Mouse (Mus musculus): ENCODE results near the gene Cep164. TPM values are rescaled to one million over a fixed set of nuclear protein-coding genes. Genes with fewer than 3 reads are reported as not detected.
"Not testable (repeated sequence)": the region's sequence is repeated elsewhere in the genome, so short reads cannot be mapped to it uniquely, and the experiment has no call there.

Cep164 gene
- polyA plus RNA-seq, 1 experiment from 2014 or later: 24.1 TPM

DNA sequence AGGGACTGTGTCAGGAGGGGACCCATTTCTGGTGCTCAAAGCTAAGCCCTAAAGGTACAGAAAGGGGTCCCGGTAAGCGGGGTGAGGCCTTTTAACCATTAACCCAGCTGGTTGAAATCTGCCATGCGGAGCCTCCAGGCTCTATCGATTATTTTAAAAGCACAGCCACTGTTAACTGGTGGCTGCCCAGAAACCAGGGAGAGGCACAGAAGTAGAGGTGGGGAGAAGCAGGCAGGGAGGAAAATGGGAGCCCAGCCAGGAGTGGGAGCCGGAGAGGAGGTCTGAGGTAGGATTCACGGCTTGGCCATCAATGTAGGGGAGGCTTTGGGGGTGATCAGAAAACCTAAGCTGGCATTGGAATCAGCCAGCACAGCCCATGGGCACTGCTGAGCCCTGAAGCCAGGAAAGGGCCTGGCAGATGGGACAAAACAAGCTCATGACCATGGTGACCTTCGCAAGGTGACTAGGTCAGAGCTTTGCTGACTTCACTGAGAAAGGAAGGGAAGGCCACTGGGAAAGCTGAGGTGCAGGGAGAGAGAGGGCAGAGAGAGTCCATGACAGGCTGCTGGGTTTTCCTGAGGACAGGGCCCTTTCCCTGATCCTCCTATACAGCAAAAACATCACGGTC lies 22.2 kb upstream of the Cep164 start:
- peaks cover 6% of the 10 kb centered on the region; the same call in 1 of the 2 replicates for H3K36me3 ChIP-seq (ENCODE audit: insufficient read depth, low read length)
- peaks cover 36% of the 10 kb centered on the region for H3K4me1 ChIP-seq (ENCODE audit: insufficient read depth, low read length)
- 55% methylated on average over 8 of the region's 8 CpGs for WGBS
- no peaks in the 10 kb centered on the region for H3K27me3 ChIP-seq (ENCODE audit: insufficient read depth, low read length)
- H3K27ac ChIP-seq (ENCODE audit: low read length): peak overlapping the region; percentile 88
- H3K9me3 ChIP-seq (ENCODE audit: low read length): no peaks in the 10 kb centered on the region
- peak overlapping the region; percentile 53 for H3K9ac ChIP-seq (replicated peaks; ENCODE audit: low read length)
- no peak overlapping the region for H3K4me2 ChIP-seq (replicated peaks; ENCODE audit: low read depth, low read length)
- ATAC-seq (ENCODE audit: low FRiP score, low TSS enrichment): peak; percentile 16; the same call in 1 of the 2 replicates
- no peak overlapping the region for H3K4me3 ChIP-seq (ENCODE audit: low read length)

DNA sequence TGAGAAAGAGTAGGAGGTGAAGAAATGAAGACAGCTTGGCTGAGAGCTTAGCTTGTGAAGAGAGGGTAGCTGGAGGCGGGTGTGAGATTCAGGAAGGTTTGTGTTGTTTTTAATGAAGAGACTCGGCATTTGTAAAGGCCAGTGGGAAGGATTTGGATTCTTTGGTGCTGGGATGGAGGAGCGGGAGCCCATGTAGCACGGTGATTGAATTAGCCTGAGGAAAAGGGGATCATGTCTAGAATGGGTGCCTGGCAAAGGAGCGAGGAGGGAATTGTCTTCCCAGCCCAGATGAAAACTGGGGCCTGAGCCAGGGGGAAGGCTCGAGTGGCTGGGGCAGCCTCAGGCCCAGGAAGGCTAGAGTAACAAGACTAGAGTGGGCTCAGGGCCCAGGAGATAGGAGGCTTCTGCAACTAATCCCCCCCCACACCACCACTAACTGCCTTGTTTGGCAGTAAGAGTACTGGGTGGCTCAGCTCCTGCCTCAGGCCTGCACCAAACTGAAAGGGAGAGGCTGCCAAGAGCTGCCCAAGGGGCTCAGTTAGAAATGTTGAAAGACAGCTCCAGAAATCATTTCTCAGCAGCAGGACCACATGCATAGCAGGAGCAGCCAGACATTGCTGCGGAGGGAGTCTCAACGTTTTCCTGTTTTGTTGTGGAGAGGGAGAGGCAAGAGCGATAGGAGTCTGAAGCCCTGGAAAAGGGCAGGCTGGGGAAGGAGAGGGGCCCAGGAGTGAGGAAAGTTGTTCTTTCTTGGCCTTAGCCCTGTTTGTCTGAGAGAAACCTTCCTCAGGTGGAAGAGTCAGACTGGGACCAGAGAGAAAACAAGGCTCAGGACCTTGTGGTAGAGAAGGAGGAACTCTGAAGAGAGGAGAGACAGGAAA lies 21.3 kb upstream of the Cep164 start:
- peaks cover 36% of the 10 kb centered on the region for H3K4me1 ChIP-seq (ENCODE audit: insufficient read depth, low read length)
- H3K27ac ChIP-seq (ENCODE audit: low read length): peak overlapping the region; percentile 88
- no peak overlapping the region for H3K4me3 ChIP-seq (ENCODE audit: low read length)
- no peak overlapping the region for H3K4me2 ChIP-seq (replicated peaks; ENCODE audit: low read depth, low read length)
- ATAC-seq (ENCODE audit: low FRiP score, low TSS enrichment): no peak
- peaks cover 2% of the 10 kb centered on the region; the same call in 1 of the 2 replicates for H3K36me3 ChIP-seq (ENCODE audit: insufficient read depth, low read length)
- WGBS: 55% methylated on average over 9 of the region's 9 CpGs
- no peaks in the 10 kb centered on the region for H3K27me3 ChIP-seq (ENCODE audit: insufficient read depth, low read length)
- no peak overlapping the region for H3K9ac ChIP-seq (replicated peaks; ENCODE audit: low read length)
- H3K9me3 ChIP-seq (ENCODE audit: low read length): no peaks in the 10 kb centered on the region

DNA sequence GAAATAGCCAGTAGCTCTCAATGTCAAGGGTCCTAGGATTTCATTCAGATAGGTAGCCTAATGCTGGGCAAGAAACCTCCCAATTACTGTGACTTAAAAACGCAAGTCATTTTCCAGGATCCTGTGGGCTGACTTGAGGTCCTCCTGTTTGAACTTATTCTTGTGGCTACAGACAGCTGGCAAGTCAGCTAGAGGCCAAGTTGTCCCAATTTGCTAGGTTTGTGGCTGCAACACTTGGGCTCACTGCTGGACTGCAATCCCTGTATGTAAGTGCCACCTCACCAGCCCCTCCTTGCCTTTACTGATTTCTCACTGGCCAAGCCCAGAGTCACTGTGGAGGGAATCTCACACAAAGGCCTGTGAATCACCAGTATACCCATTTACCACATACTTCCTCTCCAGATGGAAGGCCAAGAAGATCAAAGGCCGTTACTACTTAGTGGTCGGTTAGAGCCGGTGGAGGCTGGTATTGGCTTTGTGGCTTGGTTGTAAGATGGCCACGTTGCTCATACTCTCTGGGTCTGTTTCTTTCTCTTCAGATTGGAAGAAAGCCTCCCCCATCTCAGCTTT lies 18.5 kb upstream of the Cep164 start:
- WGBS: 63% methylated on average over 5 of the region's 5 CpGs
- Histone ChIP-seq H3K4me3 (ENCODE audit: low read length) (no peak overlapping the region), H3K36me3 (ENCODE audit: insufficient read depth, low read length) (no peaks in the 10 kb centered on the region), H3K9me3 (ENCODE audit: low read length) (no peaks in the 10 kb centered on the region), H3K27me3 (ENCODE audit: insufficient read depth, low read length) (no peaks in the 10 kb centered on the region), H3K4me1 (ENCODE audit: insufficient read depth, low read length) (peaks cover 38% of the 10 kb centered on the region), H3K27ac (ENCODE audit: low read length) (no peak overlapping the region), H3K9ac (replicated peaks; ENCODE audit: low read length) (no peak overlapping the region), H3K4me2 (replicated peaks; ENCODE audit: low read depth, low read length) (no peak overlapping the region)
- no peak for ATAC-seq (ENCODE audit: low FRiP score, low TSS enrichment)

DNA sequence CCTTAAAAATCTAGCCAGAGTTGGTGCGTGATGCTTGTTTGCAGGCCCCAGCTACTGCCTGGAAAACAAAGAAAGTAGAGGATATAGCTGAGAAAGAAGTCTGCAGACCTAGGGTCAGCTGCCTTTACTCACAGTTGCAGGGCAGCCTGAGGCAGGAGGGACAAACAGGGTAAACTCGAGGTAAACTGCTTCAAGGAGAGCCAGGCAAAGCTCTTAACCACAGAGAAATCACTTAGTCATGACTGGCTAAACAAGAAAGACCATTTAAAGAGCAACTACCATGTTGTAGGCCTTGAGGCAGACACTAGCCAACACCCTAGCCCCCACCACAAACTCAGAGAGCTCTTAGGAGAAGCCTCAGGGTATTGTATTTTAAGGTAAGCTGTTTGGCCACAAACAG lies 17.7 kb upstream of the Cep164 start:
- H3K9me3 ChIP-seq (ENCODE audit: low read length); ATAC-seq (ENCODE audit: low FRiP score, low TSS enrichment); H3K36me3 ChIP-seq (ENCODE audit: insufficient read depth, low read length); H3K9ac ChIP-seq (replicated peaks; ENCODE audit: low read length); H3K4me3 ChIP-seq (ENCODE audit: low read length); H3K27ac ChIP-seq (ENCODE audit: low read length); H3K27me3 ChIP-seq (ENCODE audit: insufficient read depth, low read length); H3K4me2 ChIP-seq (replicated peaks; ENCODE audit: low read depth, low read length): not testable (repeated sequence)
- WGBS: 62% methylated on average over 2 of the region's 2 CpGs
- peaks cover 37% of the 10 kb centered on the region for H3K4me1 ChIP-seq (ENCODE audit: insufficient read depth, low read length)

- Histone ChIP-seq H3K27me3 (ENCODE audit: insufficient read depth, low read length) (no peaks in the 10 kb centered on the region), H3K9ac (replicated peaks; ENCODE audit: low read length) (no peak overlapping the region), H3K4me2 (replicated peaks; ENCODE audit: low read depth, low read length) (no peak overlapping the region), H3K36me3 (ENCODE audit: insufficient read depth, low read length) (no peaks in the 10 kb centered on the region), H3K4me3 (ENCODE audit: low read length) (no peak overlapping the region), H3K27ac (ENCODE audit: low read length) (no peak overlapping the region), H3K9me3 (ENCODE audit: low read length) (no peaks in the 10 kb centered on the region), H3K4me1 (ENCODE audit: insufficient read depth, low read length) (peaks cover 37% of the 10 kb centered on the region)
- 89% methylated on average over 3 of the region's 3 CpGs for WGBS
- no peak for ATAC-seq (ENCODE audit: low FRiP score, low TSS enrichment)
These were observed 17.1 kb upstream of the Cep164 start for GRCm38 (mm10) chr9:45845541-45845940.

DNA sequence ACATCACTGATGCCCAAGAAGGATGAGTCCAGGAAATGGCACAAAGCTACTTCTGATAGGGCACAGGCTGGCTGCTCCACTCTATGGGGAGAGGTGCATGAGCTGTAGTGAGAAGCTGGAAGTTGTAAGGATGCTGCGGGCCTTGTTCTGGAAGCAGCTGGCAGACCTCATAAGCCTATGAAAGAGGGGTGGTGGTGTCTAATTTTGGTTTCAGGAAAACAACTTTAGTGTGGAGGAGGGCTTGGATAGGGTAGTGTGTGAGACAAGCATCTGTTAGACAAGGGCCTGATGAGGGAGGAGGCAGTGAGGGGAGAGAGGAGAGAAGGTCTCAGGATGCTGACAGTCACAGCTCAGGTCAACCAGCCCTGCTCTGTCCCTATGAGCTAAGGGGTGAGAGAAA lies 15.3 kb upstream of the Cep164 start:
- H3K4me2 ChIP-seq (replicated peaks; ENCODE audit: low read depth, low read length): no peak overlapping the region
- no peak overlapping the region for H3K4me3 ChIP-seq (ENCODE audit: low read length)
- 91% methylated on average over 1 of the region's 1 CpGs for WGBS
- no peak for ATAC-seq (ENCODE audit: low FRiP score, low TSS enrichment)
- H3K9me3 ChIP-seq (ENCODE audit: low read length): no peaks in the 10 kb centered on the region
- no peaks in the 10 kb centered on the region for H3K36me3 ChIP-seq (ENCODE audit: insufficient read depth, low read length)
- H3K27ac ChIP-seq (ENCODE audit: low read length): no peak overlapping the region
- peaks cover 41% of the 10 kb centered on the region for H3K4me1 ChIP-seq (ENCODE audit: insufficient read depth, low read length)
- H3K9ac ChIP-seq (replicated peaks; ENCODE audit: low read length): no peak overlapping the region
- no peaks in the 10 kb centered on the region for H3K27me3 ChIP-seq (ENCODE audit: insufficient read depth, low read length)

- H3K4me3 ChIP-seq (ENCODE audit: low read length): no peak overlapping the region
- H3K27me3 ChIP-seq (ENCODE audit: insufficient read depth, low read length): no peaks in the 10 kb centered on the region
- peaks cover 36% of the 10 kb centered on the region for H3K4me1 ChIP-seq (ENCODE audit: insufficient read depth, low read length)
- H3K4me2 ChIP-seq (replicated peaks; ENCODE audit: low read depth, low read length): no peak overlapping the region
- H3K9me3 ChIP-seq (ENCODE audit: low read length): no peaks in the 10 kb centered on the region
- no peak overlapping the region for H3K27ac ChIP-seq (ENCODE audit: low read length)
- H3K36me3 ChIP-seq (ENCODE audit: insufficient read depth, low read length): no peaks in the 10 kb centered on the region
- ATAC-seq (ENCODE audit: low FRiP score, low TSS enrichment): no peak
- H3K9ac ChIP-seq (replicated peaks; ENCODE audit: low read length): no peak overlapping the region
- 64% methylated on average over 5 of the region's 5 CpGs for WGBS
These were observed 14.5 kb upstream of the Cep164 start for GRCm38 (mm10) chr9:45843007-45843406.

- Histone ChIP-seq H3K27me3 (ENCODE audit: insufficient read depth, low read length) (no peaks in the 10 kb centered on the region), H3K36me3 (ENCODE audit: insufficient read depth, low read length) (no peaks in the 10 kb centered on the region), H3K9ac (replicated peaks; ENCODE audit: low read length) (no peak overlapping the region), H3K4me1 (ENCODE audit: insufficient read depth, low read length) (peaks cover 32% of the 10 kb centered on the region), H3K4me3 (ENCODE audit: low read length) (no peak overlapping the region), H3K27ac (ENCODE audit: low read length) (no peak overlapping the region), H3K9me3 (ENCODE audit: low read length) (no peaks in the 10 kb centered on the region), H3K4me2 (replicated peaks; ENCODE audit: low read depth, low read length) (peak overlapping the region; percentile 96)
- WGBS: 79% methylated on average over 6 of the region's 6 CpGs
- no peak for ATAC-seq (ENCODE audit: low FRiP score, low TSS enrichment)
These were observed 13.0 kb upstream of the Cep164 start for GRCm38 (mm10) chr9:45841458-45841857.

DNA sequence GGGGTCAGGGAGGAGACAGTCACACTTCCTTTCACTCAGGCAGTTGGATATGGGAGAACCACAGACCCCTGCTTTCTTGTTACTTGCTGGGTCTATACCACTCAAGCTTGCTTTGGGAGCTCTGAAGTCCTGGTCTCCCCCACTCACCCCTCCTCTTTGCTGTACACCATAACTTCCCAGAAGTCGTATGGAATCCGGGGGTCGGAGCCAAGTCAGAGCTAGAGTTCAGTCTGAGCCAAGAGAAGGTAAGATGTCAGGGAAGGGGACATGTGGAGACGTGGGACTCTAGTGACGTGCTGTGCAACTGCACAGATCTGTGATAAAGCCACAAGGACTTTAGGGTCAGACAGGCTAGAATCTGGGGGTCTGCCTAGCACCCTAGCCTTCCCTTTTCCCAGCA lies 11.8 kb upstream of the Cep164 start:
- WGBS: 43% methylated on average over 5 of the region's 5 CpGs
- H3K9ac ChIP-seq (replicated peaks; ENCODE audit: low read length): peak overlapping the region; percentile 86
- peak overlapping the region; percentile 43; the same call in 1 of the 2 replicates for H3K27ac ChIP-seq (ENCODE audit: low read length)
- no peaks in the 10 kb centered on the region for H3K27me3 ChIP-seq (ENCODE audit: insufficient read depth, low read length)
- H3K4me3 ChIP-seq (ENCODE audit: low read length): peak overlapping the region; percentile 94
- peaks cover 32% of the 10 kb centered on the region for H3K4me1 ChIP-seq (ENCODE audit: insufficient read depth, low read length)
- no peaks in the 10 kb centered on the region for H3K9me3 ChIP-seq (ENCODE audit: low read length)
- H3K4me2 ChIP-seq (replicated peaks; ENCODE audit: low read depth, low read length): peak overlapping the region; percentile 96
- H3K36me3 ChIP-seq (ENCODE audit: insufficient read depth, low read length): no peaks in the 10 kb centered on the region
- ATAC-seq (ENCODE audit: low FRiP score, low TSS enrichment): no peak

DNA sequence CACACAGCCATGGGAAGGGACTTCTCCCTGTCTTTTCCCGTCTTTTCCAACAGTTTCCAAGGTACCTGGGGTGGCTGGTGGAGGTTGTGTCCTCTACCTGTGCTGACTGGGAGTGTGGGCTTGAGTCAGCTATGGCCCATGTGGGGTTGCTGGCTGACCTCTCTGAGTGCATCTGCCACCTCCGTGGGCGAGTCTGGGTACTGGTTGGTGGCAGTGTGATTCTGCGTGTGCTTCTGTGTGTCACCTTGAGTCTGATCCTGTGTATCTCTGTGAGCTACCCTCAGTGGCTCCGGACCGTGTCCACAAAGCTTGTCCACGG lies 11.4 kb upstream of the Cep164 start:
- Histone ChIP-seq H3K27me3 (ENCODE audit: insufficient read depth, low read length) (no peaks in the 10 kb centered on the region), H3K27ac (ENCODE audit: low read length) (peak overlapping the region; percentile 43; the same call in 1 of the 2 replicates), H3K4me3 (ENCODE audit: low read length) (peak overlapping the region; percentile 94), H3K4me2 (replicated peaks; ENCODE audit: low read depth, low read length) (peak overlapping the region; percentile 96), H3K36me3 (ENCODE audit: insufficient read depth, low read length) (no peaks in the 10 kb centered on the region), H3K9me3 (ENCODE audit: low read length) (no peaks in the 10 kb centered on the region), H3K9ac (replicated peaks; ENCODE audit: low read length) (peak overlapping the region; percentile 86), H3K4me1 (ENCODE audit: insufficient read depth, low read length) (peaks cover 32% of the 10 kb centered on the region)
- no peak for ATAC-seq (ENCODE audit: low FRiP score, low TSS enrichment)
- 52% methylated on average over 7 of the region's 7 CpGs for WGBS
